Comparison of ENCODE assay signal across 22 mouse cellular contexts in genomic region chr8:79121614-79122013, GRCm38 (mm10).
DNase-seq lines count a peak whose midpoint lies in the region; ATAC-seq and TF ChIP-seq lines count a peak whose summit lies in the region.
"Had no signal": no experiment of that assay in that cellular context is flagged by ENCODE, and none has a peak within 500 bp of the region (broad histone marks: within the 10 kb centered on the region; RNA-seq: fewer than 3 reads in every experiment).

No protein-coding gene starts in this region.

- TF ChIP-seq EP300 in stomach, postnatal 0 days (optimal IDR thresholded peaks at IDR 0.05) = no peak

- no peak for TF ChIP-seq CTCF in intestine, postnatal 0 days (IDR thresholded peaks at IDR 0.05; ENCODE audit: low read depth)
- no peak for TF ChIP-seq CTCF in stomach, postnatal 0 days (IDR thresholded peaks at IDR 0.05; ENCODE audit: low read depth)

- peaks cover 19% of the 10 kb centered on the region; the same call in 1 of the 2 replicates for H3K36me3 ChIP-seq in intestine, postnatal 0 days (ENCODE audit: control insufficient read depth, insufficient read depth)
- peaks cover 9% of the 10 kb centered on the region; the same call in 1 of the 2 replicates for H3K36me3 ChIP-seq in intestine, embryonic 16.5 days (ENCODE audit: control insufficient read depth, insufficient read depth, low read length)
- H3K36me3 ChIP-seq in midbrain, embryonic 11.5 days (ENCODE audit: control insufficient read depth, insufficient read depth, low read length) = peaks cover 6% of the 10 kb centered on the region; the same call in 1 of the 2 replicates
- H3K36me3 ChIP-seq in midbrain, embryonic 15.5 days (replicated peaks) = peaks cover 23% of the 10 kb centered on the region
- H3K36me3 ChIP-seq in stomach, postnatal 0 days (ENCODE audit: control insufficient read depth, insufficient read depth, low read length) = 0 out of 2 replicates have a peak, but pooled peaks cover 13% of the 10 kb centered on the region

- no peak overlapping the region for H3K9ac ChIP-seq in intestine, postnatal 0 days (ENCODE audit: low read depth, low read length)
- H3K9ac ChIP-seq in intestine, embryonic 16.5 days (ENCODE audit: low read depth, low read length) = no peak overlapping the region
- no peak overlapping the region for H3K9ac ChIP-seq in midbrain, embryonic 11.5 days (ENCODE audit: low read length)
- H3K9ac ChIP-seq in midbrain, embryonic 15.5 days = no peak overlapping the region
- no peak overlapping the region for H3K9ac ChIP-seq in stomach, postnatal 0 days (ENCODE audit: low read length)

- H3K27ac ChIP-seq in intestine, postnatal 0 days (ENCODE audit: low read depth, low read length) = 0 out of 2 replicates have a peak overlapping the region, but pooled peaks have one; percentile 15
- no peak overlapping the region for H3K27ac ChIP-seq in intestine, embryonic 16.5 days (ENCODE audit: low read length)
- no peak overlapping the region for H3K27ac ChIP-seq in midbrain, embryonic 11.5 days (ENCODE audit: low read depth, low read length)
- H3K27ac ChIP-seq in midbrain, embryonic 15.5 days = no peak overlapping the region
- H3K27ac ChIP-seq in stomach, postnatal 0 days (replicated peaks) = no peak overlapping the region

- peak; percentile 51 for DNase-seq in heart, adult 11 months
- DNase-seq in heart, postnatal 4 days = no peak
- DNase-seq in midbrain, embryonic 11.5 days (ENCODE audit: low spot score, missing footprints) = peak; percentile 59
- no peak for DNase-seq in stomach, postnatal 0 days (ENCODE audit: low spot score)
- no peak for DNase-seq in frontal cortex, postnatal 14 days (ENCODE audit: low spot score in 2 of 2)
- DNase-seq: adrenal gland, adult 2 months; adrenal gland, adult 8-10 months; adrenal gland, postnatal 10 days; adrenal gland, postnatal 14 days; adrenal gland, postnatal 25 days; adrenal gland, postnatal 36 days; B cell, adult 2 months; cerebellum, adult 11 months; cerebellum, adult 11-12 months had no signal

- peak; percentile 31; the same call in 1 of the 2 replicates for ATAC-seq in intestine, postnatal 0 days
- no peak for ATAC-seq in intestine, embryonic 16.5 days
- ATAC-seq in midbrain, embryonic 11.5 days (ENCODE audit: low FRiP score) = no peak
- no peak for ATAC-seq in midbrain, embryonic 15.5 days (replicated peaks)
- ATAC-seq in stomach, postnatal 0 days (ENCODE audit: low FRiP score, low TSS enrichment) = peak; percentile 82
- ATAC-seq: activated CD4-positive, CD25-positive, alpha-beta regulatory T cell, adult 4 months; CD4-positive, CD25-positive, alpha-beta regulatory T cell, adult 4 months; Patski had no signal

- H3K4me2 ChIP-seq in intestine, postnatal 0 days (replicated peaks; ENCODE audit: low read depth) = no peak overlapping the region
- H3K4me2 ChIP-seq in intestine, embryonic 16.5 days (ENCODE audit: low read depth, low read length) = no peak overlapping the region
- H3K4me2 ChIP-seq in midbrain, embryonic 11.5 days = no peak overlapping the region
- no peak overlapping the region for H3K4me2 ChIP-seq in midbrain, embryonic 15.5 days
- H3K4me2 ChIP-seq in stomach, postnatal 0 days (replicated peaks; ENCODE audit: low read depth) = no peak overlapping the region

- 86% methylated on average over 1 of the region's 1 CpGs for WGBS in intestine, postnatal 0 days
- WGBS in intestine, embryonic 16.5 days = 86% methylated on average over 1 of the region's 1 CpGs
- 86% methylated on average over 1 of the region's 1 CpGs for WGBS in midbrain, embryonic 11.5 days
- WGBS in midbrain, embryonic 15.5 days = 88% methylated on average over 1 of the region's 1 CpGs
- 76% methylated on average over 1 of the region's 1 CpGs for WGBS in stomach, postnatal 0 days

- H3K9me3 ChIP-seq in intestine, postnatal 0 days (ENCODE audit: control insufficient read depth) = no peaks in the 10 kb centered on the region
- H3K9me3 ChIP-seq in intestine, embryonic 16.5 days (ENCODE audit: control insufficient read depth, low read length) = no peaks in the 10 kb centered on the region
- H3K9me3 ChIP-seq in midbrain, embryonic 11.5 days (ENCODE audit: control insufficient read depth, low read length) = no peaks in the 10 kb centered on the region
- no peaks in the 10 kb centered on the region for H3K9me3 ChIP-seq in midbrain, embryonic 15.5 days
- H3K9me3 ChIP-seq in stomach, postnatal 0 days (ENCODE audit: control insufficient read depth, low read length) = no peaks in the 10 kb centered on the region
- H3K9me3 ChIP-seq: G1E had no signal

- H3K27me3 ChIP-seq in intestine, postnatal 0 days (replicated peaks; ENCODE audit: control insufficient read depth, insufficient read depth, low read length) = no peaks in the 10 kb centered on the region
- H3K27me3 ChIP-seq in intestine, embryonic 16.5 days (replicated peaks; ENCODE audit: control insufficient read depth, insufficient read depth, low read length) = no peaks in the 10 kb centered on the region
- H3K27me3 ChIP-seq in midbrain, embryonic 11.5 days (ENCODE audit: control insufficient read depth, insufficient read depth, low read length) = no peaks in the 10 kb centered on the region
- no peaks in the 10 kb centered on the region for H3K27me3 ChIP-seq in midbrain, embryonic 15.5 days (replicated peaks)
- no peaks in the 10 kb centered on the region for H3K27me3 ChIP-seq in stomach, postnatal 0 days (ENCODE audit: control insufficient read depth, insufficient read depth, low read length)
- H3K27me3 ChIP-seq: CH12.LX, Patski had no signal

- H3K4me1 ChIP-seq in intestine, postnatal 0 days (replicated peaks; ENCODE audit: control insufficient read depth, insufficient read depth, low read length) = no peaks in the 10 kb centered on the region
- no peaks in the 10 kb centered on the region for H3K4me1 ChIP-seq in intestine, embryonic 16.5 days (ENCODE audit: control insufficient read depth, insufficient read depth, low read length)
- no peaks in the 10 kb centered on the region for H3K4me1 ChIP-seq in midbrain, embryonic 11.5 days (ENCODE audit: control insufficient read depth, insufficient read depth, low read length)
- peaks cover 5% of the 10 kb centered on the region; the same call in 1 of the 2 replicates for H3K4me1 ChIP-seq in midbrain, embryonic 15.5 days
- no peaks in the 10 kb centered on the region for H3K4me1 ChIP-seq in stomach, postnatal 0 days (replicated peaks; ENCODE audit: control insufficient read depth, insufficient read depth)

- H3K4me3 ChIP-seq in intestine, postnatal 0 days (ENCODE audit: low read depth, low read length) = no peak overlapping the region
- no peak overlapping the region for H3K4me3 ChIP-seq in intestine, embryonic 16.5 days (ENCODE audit: low read length)
- no peak overlapping the region for H3K4me3 ChIP-seq in midbrain, embryonic 11.5 days (ENCODE audit: low read depth, low read length)
- H3K4me3 ChIP-seq in midbrain, embryonic 15.5 days = no peak overlapping the region
- no peak overlapping the region for H3K4me3 ChIP-seq in stomach, postnatal 0 days (ENCODE audit: low read depth, low read length)

Comparison
In these comparisons a context has a peak if more than half of its experiments do, and no peak if none do; other contexts are left out.
1. DNase-seq: peak in heart, adult 11 months (single experiment) and midbrain, embryonic 11.5 days (single experiment); none in heart, postnatal 4 days (single experiment), stomach, postnatal 0 days (single experiment) and frontal cortex, postnatal 14 days (0 of 2).
2. ATAC-seq: peak in intestine, postnatal 0 days (single experiment) and stomach, postnatal 0 days (single experiment); none in intestine, embryonic 16.5 days (single experiment), midbrain, embryonic 11.5 days (single experiment) and midbrain, embryonic 15.5 days (single experiment).